Mouse (Mus musculus) kidney, adult 2 months (tissue): Measurements from ENCODE around the gene Zbtb38. TPM values are rescaled to one million over a fixed set of nuclear protein-coding genes. Genes with fewer than 3 reads are reported as not detected.
"Not testable (repeated sequence)": the region's sequence is repeated elsewhere in the genome, so short reads cannot be mapped to it uniquely, and the experiment has no call there.

Experiments used
- DNase-seq: peaks from one replicate; pipeline ENCODE4 v3.0.0; 2021
- H3K27ac ChIP-seq: fragments of 200-500 bp; 2 replicates; pipeline ENCODE4 v1.5.1; 2012; ENCODE audit warnings: low read depth, low read length, control low read depth, inconsistent platforms; ENCODE audit not compliant: insufficient read depth
- H3K27me3 ChIP-seq: fragments of 200-500 bp; replicated peaks from 2 replicates; pipeline ENCODE4 v1.6.1; 2012; ENCODE audit warnings: mild to moderate bottlenecking, moderate library complexity, low read length, inconsistent platforms; ENCODE audit not compliant: control insufficient read depth, insufficient read depth
- H3K36me3 ChIP-seq: fragments of 200-500 bp; 2 replicates; pipeline ENCODE4 v1.6.1; 2012; ENCODE audit warnings: mild to moderate bottlenecking, moderate library complexity, low read length, inconsistent platforms; ENCODE audit not compliant: control insufficient read depth, insufficient read depth
- H3K4me1 ChIP-seq: fragments of 200-500 bp; 2 replicates; pipeline ENCODE4 v1.6.1; 2011; ENCODE audit warnings: low read length; ENCODE audit not compliant: control insufficient read depth, insufficient read depth
- H3K4me3 ChIP-seq: fragments of 200-500 bp; 2 replicates; pipeline ENCODE4 v1.5.1; 2011; ENCODE audit warnings: mild to moderate bottlenecking, low read depth, low read length, control low read depth; ENCODE audit not compliant: insufficient read depth
- CTCF ChIP-seq: fragments of 200-500 bp; conservative IDR thresholded peaks from 2 replicates; pipeline ENCODE4 v1.5.1; 2011; ENCODE audit warnings: low read depth, mild to moderate bottlenecking, control low read depth, low read length, moderate library complexity, mixed read lengths; ENCODE audit not compliant: insufficient read depth, insufficient read length
- POLR2A ChIP-seq: fragments of 200-500 bp; IDR thresholded peaks from one replicate; pipeline ENCODE4 v1.6.1; 2011; ENCODE audit warnings: low read depth, low read length, control low read depth
- WGBS: fragments of 180-500 bp; shearing (Covaris S2); methylation state at CpG from one replicate; pipeline ENCODE4 v1.1.7; 2018; 5-methylcytosine and 5-hydroxymethylcytosine counted together
- polyA plus RNA-seq: library from polyadenylated mRNA; depleted of rRNA; stranded (reverse); fragments of >200 nt; gene quantifications from 2 replicates; pipeline ENCODE4 v1.2.3, GENCODE M21; 2012

The Zbtb38 gene
- polyA plus RNA-seq, 1 experiment, result 10.2 TPM

DNA sequence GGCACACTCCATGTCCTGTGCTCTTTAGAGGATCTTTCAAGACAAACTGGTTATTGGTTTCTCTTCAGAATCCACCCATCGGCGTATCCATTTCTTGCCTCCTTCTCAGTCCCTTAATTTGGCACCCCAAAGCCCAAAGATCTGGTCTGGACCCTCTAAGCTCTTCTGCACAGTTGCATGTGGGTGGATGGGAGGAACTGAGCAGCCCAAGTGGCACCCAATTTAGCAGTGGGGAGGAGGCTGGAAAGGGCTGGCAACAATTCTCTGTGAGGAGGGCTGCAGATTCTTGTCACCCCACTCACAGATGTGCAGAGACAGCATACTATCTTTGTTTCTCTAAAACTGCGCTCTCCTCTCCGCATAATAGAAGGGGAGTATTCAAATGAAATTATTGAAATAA is 103.3 kb downstream of the Zbtb38 start:
- H3K27ac ChIP-seq, result no peak overlapping the region
- 93% methylated on average over 4 of the region's 4 CpGs for WGBS
- TF ChIP-seq CTCF, result no peak
- TF ChIP-seq POLR2A, result no peak
- H3K36me3 ChIP-seq, result no peaks in the 10 kb centered on the region
- no peaks in the 10 kb centered on the region; the same call in 1 of the 2 replicates for H3K4me1 ChIP-seq
- DNase-seq, result no peak
- no peaks in the 10 kb centered on the region for H3K27me3 ChIP-seq
- H3K4me3 ChIP-seq, result no peak overlapping the region

DNA sequence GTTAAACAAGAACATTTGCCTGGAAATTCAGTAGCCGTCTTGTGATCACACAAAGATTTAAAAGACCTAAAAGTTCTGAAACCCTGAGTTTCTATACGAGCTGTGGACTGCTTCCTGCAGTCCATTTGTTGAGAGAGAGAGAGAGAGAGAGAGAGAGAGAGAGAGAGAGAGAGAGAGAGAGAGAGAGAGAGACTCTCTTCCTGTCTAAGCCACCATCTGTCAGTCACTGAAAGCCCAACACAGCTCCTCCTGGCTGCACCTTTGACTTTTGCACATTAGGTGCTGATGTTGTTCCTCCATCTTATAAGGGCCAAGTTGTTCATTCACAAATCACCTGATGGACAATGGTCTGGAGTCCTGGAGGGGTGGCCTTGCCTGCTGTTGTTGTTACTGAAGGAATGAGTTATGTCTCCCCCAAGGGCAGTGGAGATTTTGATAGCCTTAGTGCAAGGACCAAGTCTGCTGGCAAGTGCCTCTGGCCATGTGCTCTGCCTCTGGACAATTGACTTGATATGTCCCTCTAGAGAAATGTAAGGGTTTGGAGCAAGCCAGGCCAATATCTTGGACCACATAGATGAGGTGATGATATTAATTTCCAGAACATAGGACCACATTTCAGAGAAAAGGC is 105.8 kb downstream of the Zbtb38 start:
- peak; percentile 19 for DNase-seq
- no peaks in the 10 kb centered on the region for H3K36me3 ChIP-seq
- no peak overlapping the region for H3K27ac ChIP-seq
- no peaks in the 10 kb centered on the region for H3K27me3 ChIP-seq
- no peak overlapping the region for H3K4me3 ChIP-seq
- H3K4me1 ChIP-seq, result no peaks in the 10 kb centered on the region; the same call in 1 of the 2 replicates
- 52% methylated on average over 2 of the region's 2 CpGs for WGBS
- TF ChIP-seq POLR2A, result no peak
- TF ChIP-seq CTCF, result no peak

DNA sequence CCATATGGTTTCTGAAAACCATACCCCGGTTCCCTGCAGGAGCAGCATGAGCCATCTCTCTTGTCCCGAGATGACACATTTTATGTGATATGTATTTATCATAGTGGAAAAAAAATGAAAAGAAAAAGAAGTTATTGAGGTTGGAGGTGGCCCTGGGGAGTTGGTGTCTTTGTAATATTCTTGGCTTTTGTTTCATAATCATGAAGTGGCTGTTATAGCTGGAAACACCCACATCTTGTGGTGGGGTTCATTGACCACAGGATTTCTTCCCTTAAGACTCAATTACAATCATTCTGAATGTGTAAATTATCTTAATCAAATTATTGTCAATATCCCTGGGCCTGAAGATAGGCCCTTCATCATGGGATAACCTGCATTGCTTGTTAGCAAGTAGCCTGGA is 107.8 kb downstream of the Zbtb38 start:
- 86% methylated on average over 2 of the region's 2 CpGs for WGBS
- no peak for TF ChIP-seq CTCF
- Histone ChIP-seq H3K36me3 (no peaks in the 10 kb centered on the region), H3K27ac (no peak overlapping the region), H3K27me3 (no peaks in the 10 kb centered on the region), H3K4me1 (no peaks in the 10 kb centered on the region), H3K4me3 (no peak overlapping the region)
- no peak for DNase-seq

DNA sequence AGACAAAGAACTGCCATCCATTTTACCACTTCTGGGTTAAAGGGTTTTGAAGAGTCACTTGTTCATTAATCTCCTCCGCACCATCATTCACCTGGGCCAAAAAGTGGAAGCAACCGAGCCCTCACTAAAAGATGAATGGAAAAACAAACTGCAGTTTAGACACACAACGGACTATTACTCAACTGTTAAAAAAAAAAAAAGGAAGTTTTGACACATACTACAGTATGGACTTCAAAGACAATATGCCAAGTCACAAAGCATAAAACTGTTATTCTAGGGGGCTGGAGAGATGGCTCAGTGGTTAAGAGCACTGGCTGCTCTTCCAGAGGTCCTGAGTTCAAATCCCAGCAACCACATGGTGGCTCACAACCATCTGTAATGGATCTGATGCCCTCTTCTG is 108.6 kb downstream of the Zbtb38 start:
- not testable (repeated sequence) for H3K4me1 ChIP-seq, H3K4me3 ChIP-seq, H3K27ac ChIP-seq, DNase-seq, H3K27me3 ChIP-seq, H3K36me3 ChIP-seq
- WGBS, result 88% methylated on average over 3 of the region's 3 CpGs

DNA sequence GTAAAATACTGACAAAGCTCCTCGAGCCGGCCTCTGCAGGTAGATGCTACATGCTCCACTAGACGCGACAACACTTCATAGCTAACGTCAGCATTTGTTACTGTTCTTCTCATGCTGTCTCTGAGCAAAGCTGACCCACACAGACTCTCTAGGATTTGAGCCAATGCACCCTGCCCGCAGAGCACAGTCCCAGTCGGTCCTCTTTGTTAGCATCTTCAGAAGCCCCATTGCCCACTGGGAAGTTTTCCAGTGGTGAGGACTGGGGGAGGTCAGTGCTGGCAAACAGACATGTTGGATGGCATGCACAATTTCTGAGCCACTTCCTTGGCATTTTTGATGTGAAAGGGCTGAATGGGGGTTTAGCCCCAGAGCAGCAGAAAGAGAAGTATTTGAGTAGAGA is 113.2 kb downstream of the Zbtb38 start:
- H3K27me3 ChIP-seq, result no peaks in the 10 kb centered on the region
- TF ChIP-seq POLR2A (no peak), CTCF (no peak)

DNA sequence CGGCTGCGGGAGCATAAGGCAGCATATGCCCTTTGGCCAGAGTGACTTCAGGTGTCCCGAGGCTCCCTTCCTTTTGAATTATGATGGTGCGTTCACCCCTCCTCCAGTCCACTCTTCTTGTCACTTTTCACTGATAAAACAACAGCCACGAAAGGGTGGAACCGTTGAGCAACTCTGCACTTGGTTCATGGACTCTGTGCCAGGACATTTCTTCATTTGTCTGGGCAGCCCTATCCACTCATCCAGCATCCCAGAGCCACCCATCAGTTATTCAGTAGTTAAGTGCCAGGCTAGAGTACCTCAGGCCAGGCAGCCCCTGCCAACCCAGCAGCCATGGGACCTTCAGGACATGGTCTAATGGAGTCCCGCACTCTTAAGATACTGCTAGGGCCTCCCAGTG is 114.1 kb downstream of the Zbtb38 start:
- WGBS, result 46% methylated on average over 7 of the region's 7 CpGs
- H3K27ac ChIP-seq, result peak overlapping the region; percentile 17; the same call in 1 of the 2 replicates
- DNase-seq, result peak; percentile 69

More for the DNA sequence above, 113.2 kb downstream of the Zbtb38 start:
- WGBS, result 48% methylated on average over 7 of the region's 7 CpGs
- Histone ChIP-seq H3K4me1 (peaks cover 9% of the 10 kb centered on the region; the same call in 1 of the 2 replicates), H3K4me3 (no peak overlapping the region), H3K27ac (no peak overlapping the region), H3K36me3 (no peaks in the 10 kb centered on the region)
- DNase-seq, result peak; percentile 77

DNA sequence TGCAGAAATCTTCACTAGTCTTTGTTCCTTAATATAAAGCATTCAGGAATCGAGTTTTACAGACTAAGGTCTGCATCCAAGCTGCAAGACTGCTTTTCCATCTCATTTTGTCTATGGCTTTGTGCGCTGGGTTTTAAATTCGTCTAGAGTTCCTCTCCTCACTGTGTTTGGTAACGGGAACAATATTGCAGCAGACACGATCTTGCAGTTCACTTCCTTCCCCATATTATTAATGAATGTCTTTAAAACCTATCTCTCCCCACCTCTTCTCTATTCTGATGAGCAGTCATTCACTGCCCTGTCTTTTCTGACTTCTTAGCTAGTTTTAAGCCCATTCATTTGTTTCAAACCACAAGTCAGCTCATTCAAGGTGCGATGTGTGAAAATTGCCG is 115.5 kb downstream of the Zbtb38 start:
- 78% methylated on average over 7 of the region's 7 CpGs for WGBS
- H3K27ac ChIP-seq, result no peak overlapping the region
- H3K4me3 ChIP-seq, result no peak overlapping the region
- H3K36me3 ChIP-seq, result no peaks in the 10 kb centered on the region
- H3K27me3 ChIP-seq, result no peaks in the 10 kb centered on the region
- H3K4me1 ChIP-seq, result peaks cover 21% of the 10 kb centered on the region
- DNase-seq, result no peak
- TF ChIP-seq POLR2A, result no peak
- TF ChIP-seq CTCF, result no peak

More for the DNA sequence above, 114.1 kb downstream of the Zbtb38 start:
- Histone ChIP-seq H3K4me3 (no peak overlapping the region), H3K27me3 (no peaks in the 10 kb centered on the region), H3K36me3 (no peaks in the 10 kb centered on the region), H3K4me1 (peaks cover 13% of the 10 kb centered on the region; the same call in 1 of the 2 replicates)
- TF ChIP-seq CTCF, result no peak
- TF ChIP-seq POLR2A, result no peak

DNA sequence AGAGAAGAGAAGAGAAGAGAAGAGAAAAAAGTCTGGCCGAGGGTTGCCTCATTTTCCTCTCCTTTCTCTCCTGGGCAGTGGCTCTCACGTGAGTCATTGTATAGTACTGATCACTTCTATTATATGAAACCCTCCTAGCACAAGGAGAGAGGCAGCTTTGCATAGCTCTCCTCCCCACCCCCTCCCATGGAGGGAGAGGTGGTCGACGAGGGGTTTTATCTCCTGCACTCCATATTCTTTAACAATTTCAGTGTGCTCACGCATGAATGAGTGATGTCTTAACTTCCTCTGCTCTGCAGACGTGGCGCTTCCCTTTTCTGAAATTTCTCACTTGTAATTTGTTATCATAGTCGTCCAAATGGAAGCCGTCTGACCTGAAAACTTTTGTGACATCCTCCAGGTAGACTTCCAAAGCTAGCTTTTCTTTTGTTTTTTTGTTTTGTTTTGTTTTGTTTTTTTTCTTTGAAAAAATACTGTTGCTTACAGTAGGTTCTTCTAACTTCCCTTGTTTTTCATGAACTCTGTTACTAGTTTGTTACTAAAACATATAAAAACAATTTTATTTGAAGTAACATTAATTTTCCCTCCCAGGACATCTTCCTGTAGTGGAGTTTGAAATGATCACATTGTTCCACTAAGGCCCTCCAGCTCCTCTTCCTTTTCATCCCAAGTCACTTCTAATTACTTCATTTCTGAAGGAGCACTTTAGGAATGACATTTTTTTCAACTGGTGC is 116.0 kb downstream of the Zbtb38 start:
- WGBS, result 65% methylated on average over 9 of the region's 9 CpGs

More for the DNA sequence above, 116.0 kb downstream of the Zbtb38 start:
- no peak for DNase-seq
- Histone ChIP-seq H3K27me3 (no peaks in the 10 kb centered on the region), H3K27ac (no peak overlapping the region), H3K4me1 (peaks cover 21% of the 10 kb centered on the region), H3K4me3 (no peak overlapping the region), H3K36me3 (no peaks in the 10 kb centered on the region)
- TF ChIP-seq POLR2A (no peak), CTCF (no peak)
